Mouse (Mus musculus) embryo, embryonic 11 days (tissue): ENCODE measurements around the gene Armc6.

Experiments used
- DNase-seq: peaks from one replicate; pipeline ENCODE4 v3.0.0-alpha.2; 2015

The Armc6 gene

DNA sequence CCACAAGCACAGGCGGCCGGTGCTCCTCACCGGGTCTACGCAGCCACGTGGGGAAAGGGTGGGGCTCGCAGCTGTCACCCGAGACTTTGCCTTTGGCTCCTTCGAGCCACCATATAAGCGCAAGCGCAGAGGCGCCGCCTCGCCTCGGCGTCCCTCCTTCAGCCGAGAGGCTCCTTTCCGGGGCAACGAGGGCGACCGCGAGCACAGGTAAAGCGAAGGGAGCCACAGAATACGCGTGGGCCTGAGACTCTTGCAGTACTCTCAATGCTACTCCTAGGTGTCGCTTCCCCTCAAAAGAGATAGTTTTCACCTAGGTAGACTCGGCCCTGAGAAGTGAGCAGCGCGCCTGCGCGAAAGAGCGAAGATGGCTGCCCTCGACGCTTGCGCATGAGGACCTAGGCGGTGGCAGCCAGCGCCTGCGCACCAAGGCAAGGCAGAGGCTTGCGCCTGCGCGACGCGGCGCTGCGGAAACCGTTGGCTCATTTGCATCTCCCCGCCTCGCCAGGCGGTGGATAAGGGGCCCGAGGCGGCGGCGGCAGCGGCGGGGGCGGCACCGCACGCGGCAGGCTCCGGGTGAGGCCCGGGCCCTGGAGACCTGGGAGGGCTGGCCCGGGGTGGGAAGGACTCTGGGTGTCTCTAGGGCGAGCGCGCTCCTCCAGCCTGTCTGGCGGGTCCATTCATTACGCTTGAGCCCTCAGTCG lies at the start of gene Armc6, which contains the start of gene Sugp2:
Armc6 (minus strand) TSS at position 387 of the 701 bp plus-strand sequence.
Sugp2 (plus strand) TSS at position 147 of the 701 bp plus-strand sequence.
- DNase-seq = peak; percentile 99

DNA sequence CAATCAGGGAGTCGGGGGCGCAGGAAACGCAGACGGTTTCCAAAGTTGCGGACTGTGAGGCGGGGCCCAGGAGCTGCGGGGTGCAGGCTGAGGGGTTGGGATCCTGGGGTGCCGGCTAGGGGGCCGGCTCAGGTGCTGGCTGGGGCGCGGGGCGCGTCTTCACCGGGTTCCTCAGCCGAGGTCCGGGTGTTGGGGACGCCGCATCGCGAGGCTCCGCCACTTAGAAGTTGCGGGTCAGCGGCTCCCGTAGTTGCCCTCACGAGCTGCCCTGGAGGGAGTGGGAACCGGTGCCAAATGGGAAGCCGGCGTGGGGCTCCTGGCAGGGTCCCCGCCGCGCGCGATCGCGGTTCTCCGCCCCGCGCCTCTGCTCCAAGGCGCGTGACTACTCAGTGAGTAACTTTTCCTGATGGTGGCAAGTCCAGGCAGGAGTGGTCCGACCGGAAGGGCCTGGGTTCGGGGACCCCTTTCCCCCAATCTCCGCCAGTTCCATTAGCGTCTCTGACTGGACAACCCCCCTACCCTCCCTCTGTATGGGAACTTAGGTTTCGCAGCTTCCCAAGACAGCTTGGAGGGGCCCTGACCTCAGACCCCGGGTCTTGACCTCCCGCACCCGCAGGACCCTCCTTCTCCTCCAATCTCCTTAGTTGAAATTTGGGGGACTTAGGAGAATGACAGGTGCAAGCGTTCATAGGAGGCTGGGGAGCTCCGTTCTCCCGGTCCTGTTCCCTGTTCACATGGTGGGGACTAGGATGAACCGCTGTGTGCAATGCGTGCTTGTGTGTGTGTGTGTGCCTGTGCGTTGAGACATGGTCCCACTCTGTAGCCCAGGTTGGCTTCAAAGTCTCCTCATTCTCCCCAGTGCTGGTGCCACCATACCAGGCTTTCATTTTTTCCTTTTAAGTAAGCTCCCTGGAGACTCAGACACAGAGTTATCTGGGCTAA lies 49.1 kb upstream of the Armc6 start:
- peak; percentile 42 for DNase-seq

DNA sequence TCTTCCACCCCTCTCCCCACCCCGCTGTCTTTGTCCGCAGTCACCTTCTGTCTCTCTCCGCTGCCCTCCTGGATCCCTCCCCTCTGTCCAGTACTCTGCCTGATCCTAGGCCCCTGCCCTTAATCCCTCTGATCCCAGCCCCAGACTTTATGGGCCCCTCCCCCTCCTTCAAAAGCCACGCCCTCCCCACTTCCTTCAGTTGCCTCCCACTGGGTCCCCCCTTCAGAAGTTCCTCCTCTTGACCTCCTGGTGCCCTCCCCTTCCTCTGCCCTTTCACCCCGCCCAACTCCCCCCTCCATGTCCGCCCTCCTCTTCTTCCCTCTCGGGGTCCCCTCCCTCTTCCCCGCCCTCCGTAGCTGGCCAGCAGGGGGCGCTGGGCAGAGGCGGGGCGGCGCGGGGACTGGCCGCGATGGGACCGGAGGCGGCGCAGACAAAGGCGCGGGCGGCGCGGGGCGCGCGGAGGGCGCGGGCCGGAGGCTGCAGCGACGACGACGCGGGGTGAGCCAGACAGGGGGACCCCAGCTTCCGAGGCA lies 48.4 kb upstream of the Armc6 start, which contains the start of gene Homer3:
Homer3 (plus strand) TSS at position 225 of the 533 bp plus-strand sequence.
- DNase-seq = peak; percentile 94

DNA sequence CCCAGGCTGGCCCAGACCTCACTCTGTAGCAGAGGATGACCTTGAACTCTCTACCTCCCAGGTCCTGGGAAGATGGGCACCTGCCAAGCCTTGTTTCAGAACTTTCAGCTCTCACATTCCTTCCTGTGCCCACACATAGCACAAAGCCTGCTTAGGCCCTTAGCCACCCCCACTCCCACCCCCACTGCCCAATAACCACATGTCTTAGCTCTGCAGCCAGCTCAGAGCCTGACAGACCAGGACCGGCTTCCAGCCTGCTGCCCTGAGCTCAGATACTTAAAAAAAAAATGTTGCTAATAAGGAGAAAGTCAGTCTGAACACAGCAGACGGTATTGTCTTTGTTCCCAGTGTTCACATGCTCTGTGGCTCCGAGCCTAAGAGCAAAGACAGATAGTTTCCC lies 46.7 kb upstream of the Armc6 start:
- DNase-seq = no peak

DNA sequence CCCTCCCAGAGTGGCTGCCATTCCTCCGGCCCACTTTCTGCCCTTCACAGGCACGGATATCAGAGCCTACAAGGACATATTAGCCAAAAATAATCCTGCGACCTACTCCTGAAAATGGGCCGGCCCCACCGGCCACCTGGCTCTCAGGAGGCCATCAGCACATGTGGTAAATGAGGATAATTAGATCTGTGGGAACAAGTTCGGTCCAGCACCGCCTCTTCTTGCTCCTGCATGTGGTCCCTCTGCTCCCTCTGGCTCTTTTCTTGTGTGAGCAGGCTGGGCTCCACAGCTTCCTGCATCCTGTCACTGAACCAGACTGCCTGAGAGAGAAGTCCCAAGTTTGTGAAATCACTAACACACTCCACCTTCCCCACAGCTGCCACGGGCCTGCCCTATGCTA lies 45.0 kb upstream of the Armc6 start:
- no peak for DNase-seq

DNA sequence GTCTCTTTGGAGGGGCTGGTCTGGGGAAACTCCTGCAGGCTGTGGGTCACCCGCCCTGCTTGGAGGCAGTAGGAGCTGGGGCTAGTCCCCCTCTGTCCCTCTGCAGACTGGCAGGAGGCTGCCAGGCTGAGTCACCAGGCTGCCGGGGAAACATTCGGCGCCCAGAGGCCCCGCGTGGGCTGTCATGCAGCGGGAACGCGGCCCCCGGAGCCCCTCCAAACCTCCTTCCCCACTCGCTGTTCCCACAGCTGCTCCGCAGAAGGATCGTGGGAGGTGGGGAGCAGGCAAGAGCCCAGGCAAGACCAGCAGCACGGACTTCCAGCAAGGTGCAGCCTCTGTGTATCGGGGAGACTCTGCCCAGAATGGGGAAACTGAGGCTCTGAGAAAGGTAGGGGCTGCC lies 43.9 kb upstream of the Armc6 start:
- no peak for DNase-seq

DNA sequence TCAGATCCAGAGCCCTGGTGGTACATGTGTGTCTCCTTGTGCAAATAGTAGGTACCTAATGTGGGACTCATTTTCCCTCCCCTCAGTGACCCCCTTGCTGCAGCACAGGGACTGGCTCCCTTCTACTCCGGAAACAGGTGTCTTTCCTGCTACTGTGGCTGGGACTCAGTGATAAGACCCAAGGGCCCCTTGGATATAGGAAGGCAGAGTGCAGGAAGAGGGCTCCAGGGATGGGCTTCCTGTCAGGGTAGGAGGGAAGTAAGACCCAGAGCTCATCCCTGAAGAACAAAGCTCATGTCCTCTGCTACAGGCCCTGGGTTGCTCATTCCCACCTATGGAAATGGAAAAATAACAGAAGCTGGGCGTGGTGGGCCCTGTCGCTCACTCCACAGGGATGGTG lies 42.2 kb upstream of the Armc6 start:
- DNase-seq = no peak

DNA sequence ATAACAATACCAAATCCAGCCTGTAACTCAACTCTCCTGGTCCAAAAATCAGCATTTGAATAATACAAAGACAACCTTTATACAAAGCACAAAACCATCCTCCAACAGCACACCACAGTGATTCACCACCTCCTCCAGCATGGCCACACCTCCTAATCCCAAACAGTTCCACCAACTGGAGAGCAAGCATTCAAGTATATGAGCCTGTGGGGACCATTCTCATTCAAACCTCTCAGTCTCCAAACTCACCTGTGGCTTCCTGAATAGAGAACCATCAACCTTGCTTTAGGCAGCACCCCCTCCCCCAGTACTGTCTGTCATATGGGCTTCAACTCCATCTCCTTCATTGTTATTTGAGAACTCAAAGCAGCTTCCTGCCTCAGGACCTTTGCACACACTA lies 40.1 kb upstream of the Armc6 start:
- no peak for DNase-seq

DNA sequence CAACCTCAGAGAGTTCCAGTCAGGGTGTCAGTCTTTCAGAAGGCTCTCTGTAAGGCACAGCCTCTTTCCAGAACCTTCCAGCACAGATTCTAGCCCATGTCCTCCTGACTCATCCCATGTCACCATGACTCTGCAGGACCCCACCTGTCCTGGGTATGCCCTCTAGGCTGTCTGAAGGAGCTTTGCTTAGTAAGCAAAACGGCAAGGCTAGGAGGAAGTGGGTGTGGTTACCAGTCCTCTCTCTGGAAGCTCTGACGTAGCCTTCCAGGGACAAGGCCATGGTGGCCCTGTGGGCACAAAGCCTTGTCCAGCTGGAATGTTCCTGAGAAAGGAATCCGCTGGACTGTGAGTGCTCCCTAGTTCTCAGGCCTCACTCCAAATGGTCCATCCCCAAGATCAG lies 38.7 kb upstream of the Armc6 start:
- DNase-seq = no peak

DNA sequence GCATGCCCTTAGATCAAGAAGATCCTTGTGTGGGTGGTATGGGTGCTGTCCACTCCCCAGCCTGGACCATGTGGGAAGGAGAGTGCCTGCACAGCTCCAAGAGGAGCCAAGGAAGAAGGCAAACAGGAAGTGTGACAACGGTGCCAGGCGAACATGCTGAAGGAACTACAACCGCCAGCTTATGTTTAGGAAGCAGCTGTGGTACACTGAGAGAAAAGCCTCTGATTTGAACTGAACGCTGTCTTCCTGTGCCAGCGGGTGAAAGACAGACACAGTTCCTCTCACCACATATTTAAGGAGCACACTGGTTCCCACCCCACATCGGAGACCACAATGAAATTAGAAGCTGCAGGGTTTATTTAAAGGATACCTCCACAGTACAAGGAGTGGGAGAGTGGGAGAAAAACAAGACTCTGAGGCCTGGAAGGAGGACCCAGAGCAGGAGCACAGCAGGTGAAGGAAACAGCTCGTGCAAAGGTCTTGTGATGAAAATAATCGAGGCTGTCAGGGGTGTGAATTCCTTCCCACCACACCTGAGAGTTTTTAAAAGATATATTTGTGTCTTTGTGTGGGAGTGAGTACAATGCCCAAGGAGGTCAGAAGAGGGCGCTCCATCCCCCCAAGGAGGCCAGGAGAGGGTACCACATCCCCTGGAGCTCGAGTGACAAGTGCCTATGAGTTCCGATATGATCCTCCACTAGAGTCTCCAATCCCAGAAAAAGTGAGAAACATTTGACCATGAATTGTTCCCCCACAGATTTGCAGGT lies 34.7 kb upstream of the Armc6 start:
- peak; percentile 39 for DNase-seq

DNA sequence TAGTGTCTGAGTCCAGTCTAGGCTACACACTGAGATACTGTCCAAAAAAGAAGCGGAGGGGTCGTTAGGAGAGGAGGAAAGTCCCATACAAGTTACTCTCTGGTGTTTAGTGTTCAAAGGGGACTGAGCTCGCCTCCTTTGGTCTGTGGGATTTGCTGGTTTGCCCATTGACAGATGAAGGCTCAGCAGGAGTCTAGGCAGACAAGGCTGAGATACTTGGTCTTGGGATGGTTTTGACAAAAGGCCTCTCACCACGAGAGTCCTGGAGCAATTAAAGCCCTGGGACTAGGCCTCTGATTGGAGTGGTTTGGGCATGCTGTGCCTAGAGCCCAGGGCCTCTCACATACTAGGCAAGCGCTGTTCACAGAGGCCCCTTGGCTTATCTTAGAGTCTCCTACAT lies 34.0 kb upstream of the Armc6 start:
- DNase-seq = no peak

DNA sequence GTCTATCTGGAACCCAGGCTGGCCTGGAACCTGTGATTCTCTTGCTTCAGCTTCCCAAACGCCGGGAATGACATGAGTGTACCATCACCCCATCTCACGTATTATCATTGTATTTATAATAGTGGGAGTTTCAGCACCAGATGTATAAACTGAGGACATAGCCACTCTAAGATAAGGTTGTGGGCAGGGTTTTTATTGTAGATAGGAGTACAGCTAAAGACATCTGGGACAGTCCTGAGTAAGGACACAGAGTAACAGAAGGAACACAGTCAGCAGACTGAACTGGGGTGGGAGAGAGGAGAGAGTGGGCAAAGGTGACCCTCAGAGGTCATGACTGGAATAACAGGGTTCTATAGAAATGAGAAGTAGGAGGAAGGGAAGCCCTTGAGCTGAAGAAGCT lies 33.4 kb upstream of the Armc6 start:
- no peak for DNase-seq

DNA sequence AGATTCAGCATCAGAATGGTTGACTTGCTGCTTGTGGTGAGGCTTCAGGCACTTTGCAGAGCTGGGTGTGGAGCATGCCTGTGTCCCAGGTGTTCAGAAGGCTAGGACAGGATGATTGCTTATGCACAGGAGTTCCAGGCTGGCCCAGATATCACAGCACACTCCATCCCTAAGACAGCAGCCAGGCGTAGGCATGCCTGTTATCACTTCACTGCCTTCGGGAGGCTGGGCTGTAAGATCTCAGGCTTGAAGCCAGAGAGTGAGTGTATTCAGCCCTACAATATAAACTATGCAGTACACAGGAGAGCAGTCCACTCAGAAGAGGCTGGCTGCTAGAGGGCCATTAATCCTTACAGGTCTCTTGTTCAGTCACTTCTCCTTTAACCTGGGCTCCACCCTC lies 24.8 kb upstream of the Armc6 start:
- no peak for DNase-seq

DNA sequence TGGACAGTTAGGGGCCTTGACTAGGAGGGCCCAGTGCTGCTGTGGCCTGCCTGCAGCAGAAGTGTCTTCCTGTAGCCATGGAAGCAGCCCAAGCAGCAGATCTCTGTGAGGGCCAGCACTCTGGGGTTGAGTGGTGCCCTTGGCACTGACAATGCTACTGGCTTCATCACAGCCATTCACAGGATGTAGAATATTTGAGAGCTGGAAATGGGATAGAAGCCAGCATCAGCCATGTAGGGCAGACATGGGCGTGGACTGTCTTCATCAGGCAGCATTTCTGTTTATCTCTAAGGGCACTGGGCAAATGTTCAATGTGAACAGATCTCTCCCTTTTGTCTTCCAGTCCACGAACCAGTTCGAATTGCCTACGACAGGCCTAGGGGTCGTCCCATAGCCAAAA lies 24.3 kb upstream of the Armc6 start:
- DNase-seq = no peak

DNA sequence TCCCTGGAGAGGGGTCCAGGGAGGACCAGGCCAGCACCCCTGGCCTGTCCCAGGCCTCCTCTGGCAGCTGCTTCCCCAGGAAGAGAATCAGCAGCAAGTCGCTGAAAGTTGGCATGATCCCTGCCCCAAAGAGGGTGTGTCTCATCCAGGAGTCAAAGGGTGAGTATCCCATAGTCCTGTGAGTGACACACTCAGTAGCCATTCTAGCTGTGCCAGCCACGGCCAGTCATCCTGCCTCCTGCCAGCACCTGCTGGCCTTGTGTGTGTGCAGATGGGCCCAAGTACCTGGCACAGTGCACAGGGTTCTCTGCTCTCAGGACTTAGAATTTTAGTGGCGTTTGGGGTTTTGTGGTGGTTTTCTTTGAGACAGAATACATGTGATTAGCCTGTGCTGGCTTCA lies 23.2 kb upstream of the Armc6 start:
- no peak for DNase-seq

DNA sequence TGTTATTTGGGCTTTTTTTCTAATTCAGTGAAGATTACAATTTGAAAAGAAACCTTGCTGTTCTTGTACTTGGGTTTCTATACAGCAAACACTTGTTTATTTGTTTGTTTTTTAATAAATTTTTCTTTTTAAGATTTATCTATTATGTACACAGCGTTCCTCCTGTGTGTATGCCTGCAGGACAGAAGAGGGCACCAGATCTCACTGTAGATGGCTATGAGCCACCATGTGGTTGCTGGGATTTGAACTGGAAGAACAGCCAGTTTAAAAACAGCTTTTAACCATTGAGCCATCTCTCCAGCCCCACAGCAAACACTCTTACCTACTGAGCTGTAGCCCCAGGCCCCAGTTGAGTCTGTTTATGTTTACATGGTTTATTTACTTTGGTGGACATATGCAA lies 20.4 kb upstream of the Armc6 start:
- peak; percentile 12 for DNase-seq

DNA sequence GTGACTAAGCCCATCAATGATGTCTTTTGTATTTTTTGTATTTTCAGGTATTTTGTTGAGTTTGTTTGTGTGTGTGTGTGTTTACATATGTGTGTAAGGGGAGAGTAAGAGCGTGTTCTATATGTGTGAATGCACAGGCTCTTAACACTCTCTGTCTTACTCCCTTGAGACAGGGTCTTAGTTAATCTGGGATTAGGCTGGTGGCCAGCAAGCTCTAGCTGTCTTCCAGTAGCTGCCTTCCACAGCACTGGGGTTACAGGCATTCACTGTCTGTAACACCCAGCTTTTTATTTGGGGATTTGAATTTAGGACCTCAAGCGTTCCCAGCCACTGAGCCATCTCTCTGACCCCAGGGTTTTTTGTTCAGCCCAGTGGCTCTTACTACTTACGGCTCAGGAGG lies 13.6 kb upstream of the Armc6 start:
- DNase-seq = no peak

DNA sequence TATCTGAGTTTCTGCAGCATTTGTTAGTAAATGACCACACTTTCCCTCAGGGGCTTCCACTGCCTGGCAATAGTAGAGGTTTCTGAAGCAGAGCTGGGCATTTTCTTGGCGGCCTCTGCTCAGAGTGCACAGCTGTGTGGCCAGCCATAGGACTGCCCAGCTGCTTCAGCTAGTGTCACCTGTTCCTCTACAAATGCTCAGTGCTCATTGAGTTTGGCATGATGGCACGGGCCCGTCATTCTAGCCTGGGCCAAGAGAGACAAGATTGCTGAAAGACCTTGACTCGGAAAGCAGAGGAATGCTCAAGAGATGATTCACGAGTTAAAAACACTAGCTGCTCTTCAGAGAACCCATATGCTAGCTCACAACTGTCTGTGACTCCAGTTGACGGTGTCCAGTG lies 12.4 kb upstream of the Armc6 start:
- no peak for DNase-seq

DNA sequence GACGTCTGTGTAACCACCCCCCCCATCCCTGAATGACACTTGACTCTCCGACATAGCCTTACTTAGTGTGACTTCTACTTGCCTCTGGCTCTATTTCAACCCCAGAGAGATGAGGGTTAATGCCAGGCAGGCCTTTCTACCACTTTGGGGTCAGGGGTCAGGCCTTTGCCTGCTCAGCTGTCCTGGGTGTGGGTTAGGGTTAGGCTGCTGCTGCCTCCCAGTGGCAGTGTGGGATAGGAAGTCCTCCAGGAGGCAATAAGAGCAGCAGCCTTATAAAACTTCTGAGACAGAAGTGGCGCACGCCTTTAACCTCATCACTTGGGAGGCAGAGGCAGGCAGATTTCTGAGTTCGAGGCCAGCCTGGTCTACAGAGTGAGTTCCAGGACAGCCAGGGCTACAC lies 6.4 kb upstream of the Armc6 start:
- DNase-seq = no peak

DNA sequence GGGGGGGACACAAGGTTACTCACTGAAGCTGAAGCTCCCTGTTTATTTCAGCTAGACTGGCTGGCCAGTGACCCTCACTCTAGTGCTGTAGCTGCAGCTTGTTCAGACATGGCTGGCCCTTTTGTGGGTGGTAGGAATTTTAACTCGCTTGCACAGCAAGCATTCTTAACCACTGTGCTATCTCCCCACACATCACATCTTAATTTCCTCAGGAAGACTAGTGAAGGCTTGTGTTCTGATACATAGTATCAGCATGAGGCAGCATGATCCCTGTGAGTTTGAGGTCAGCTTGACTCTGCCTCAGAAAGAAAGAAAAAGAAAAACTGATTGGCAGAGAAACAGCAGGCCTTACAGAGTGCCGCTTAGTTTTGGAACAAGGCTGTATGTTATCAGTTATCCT lies 3.6 kb upstream of the Armc6 start:
- no peak for DNase-seq

DNA sequence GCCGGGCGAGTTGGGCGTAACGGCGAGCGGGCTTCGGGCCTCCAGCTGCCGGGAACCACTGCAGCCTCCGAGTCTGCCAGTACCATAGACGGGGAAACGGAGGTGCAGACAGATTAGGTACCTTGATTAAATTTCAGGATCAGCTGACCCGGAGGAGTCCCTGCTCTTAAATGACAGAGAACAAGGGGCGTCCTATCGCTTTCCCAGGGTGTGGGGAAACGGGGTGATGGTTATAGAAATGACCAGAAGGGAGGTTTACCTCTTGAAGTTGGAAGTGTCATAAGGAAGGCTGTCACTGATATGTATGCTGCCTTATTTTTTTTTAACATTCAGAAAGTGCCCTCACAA lies 489 bp upstream of the Armc6 start:
- DNase-seq = no peak

DNA sequence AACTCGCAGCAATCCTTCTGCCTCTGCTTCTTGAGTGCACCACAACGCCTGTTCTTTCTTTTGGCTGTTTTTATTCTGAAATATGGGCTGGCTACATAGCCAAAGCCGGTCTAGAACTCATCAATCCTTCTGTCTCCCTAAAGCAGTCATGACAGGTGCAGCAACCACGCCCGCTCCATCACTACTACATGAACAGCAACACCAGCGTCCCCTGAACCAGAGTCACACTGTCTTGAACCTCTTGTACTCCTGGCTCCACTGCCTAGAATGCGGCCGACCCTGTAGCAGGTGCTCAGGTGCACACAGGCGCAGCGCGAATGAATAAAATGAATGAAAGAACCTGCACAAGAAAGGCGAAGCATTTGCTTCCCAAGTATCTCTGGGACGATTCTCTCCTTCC lies 660 bp downstream of the Armc6 start:
- no peak for DNase-seq

DNA sequence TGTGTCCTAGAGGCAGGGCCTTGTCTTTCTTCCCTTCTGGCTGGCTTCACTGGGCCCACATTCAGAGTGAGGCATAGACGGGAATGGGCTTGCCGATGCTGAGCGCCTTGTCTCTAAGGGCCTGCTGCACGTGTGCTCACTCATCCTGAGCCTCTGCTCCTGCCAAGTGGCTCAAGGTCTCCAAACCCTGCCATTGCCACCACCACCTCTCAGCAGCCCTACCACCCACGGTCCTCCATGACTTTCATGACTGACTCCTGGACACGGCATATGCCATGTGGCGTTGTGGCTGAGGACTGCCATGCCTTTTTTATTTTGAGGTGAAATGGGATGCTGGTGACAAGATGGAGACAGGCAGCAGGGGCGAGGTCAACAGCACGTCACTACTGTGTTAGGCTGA lies 3.4 kb downstream of the Armc6 start:
- DNase-seq = no peak
